Mouse (Mus musculus) gastrocnemius, adult 2 months (tissue): ENCODE data around the gene Gpr1. TPM values are rescaled to one million over a fixed set of nuclear protein-coding genes. Genes with fewer than 3 reads are reported as not detected.
"Not testable (repeated sequence)": the region's sequence is repeated elsewhere in the genome, so short reads cannot be mapped to it uniquely, and the experiment has no call there.

ENCODE experiments used
- DNase-seq: peaks from one replicate; pipeline ENCODE4 v3.0.0; 2022
- H3K27ac ChIP-seq: fragments of 200-600 bp; 2 replicates; pipeline ENCODE4 v1.8.1; 2022; ENCODE audit warnings: mild to moderate bottlenecking
- H3K4me3 ChIP-seq: fragments of 200-600 bp; 2 replicates; pipeline ENCODE4 v1.8.1; 2022; ENCODE audit warnings: mild to moderate bottlenecking, moderate library complexity
- CTCF ChIP-seq: fragments of 200-600 bp; IDR thresholded peaks from 2 replicates; pipeline ENCODE4 v1.8.1; 2022; ENCODE audit warnings: antibody characterized with exemption, mild to moderate bottlenecking, moderate library complexity
- intact Hi-C: fragments of 180-260 bp; cut with DNase I; formaldehyde crosslinking; loops from one replicate; pipeline ENCODE4 v1.15.1; 2025
- total RNA-seq, 2 experiments: library from RNA; stranded (reverse); gene quantifications; 2 replicates each; pipeline ENCODE4 v1.2.3; 2021

Gene Gpr1
- total RNA-seq, 2 experiments from 2014 or later = 0.56 to 0.64 TPM

- intact Hi-C loops = loop anchor here (2.0 to 10.0 kb wide), 3 partner anchors 55 to 212 kb away; no protein-coding TSS in a partner anchor
- H3K27ac ChIP-seq = peak overlapping the region; percentile 52
- DNase-seq = peak; percentile 41
- peak overlapping the region; percentile 17; the same call in 1 of the 2 replicates for H3K4me3 ChIP-seq
- peak; percentile 82 for TF ChIP-seq CTCF
Measured at GRCm38 (mm10) chr1:63182636-63183270, 31.6 kb downstream of the Gpr1 start.

- no peak for TF ChIP-seq CTCF
- H3K27ac ChIP-seq = peak overlapping the region; percentile 52
- intact Hi-C loops = loop anchor here (2.0 to 10.0 kb wide), 3 partner anchors 55 to 213 kb away; no protein-coding TSS in a partner anchor
- peak; percentile 90 for DNase-seq
- H3K4me3 ChIP-seq = peak overlapping the region; percentile 17; the same call in 1 of the 2 replicates
Measured at GRCm38 (mm10) chr1:63182212-63182611, 32.1 kb downstream of the Gpr1 start.

DNA sequence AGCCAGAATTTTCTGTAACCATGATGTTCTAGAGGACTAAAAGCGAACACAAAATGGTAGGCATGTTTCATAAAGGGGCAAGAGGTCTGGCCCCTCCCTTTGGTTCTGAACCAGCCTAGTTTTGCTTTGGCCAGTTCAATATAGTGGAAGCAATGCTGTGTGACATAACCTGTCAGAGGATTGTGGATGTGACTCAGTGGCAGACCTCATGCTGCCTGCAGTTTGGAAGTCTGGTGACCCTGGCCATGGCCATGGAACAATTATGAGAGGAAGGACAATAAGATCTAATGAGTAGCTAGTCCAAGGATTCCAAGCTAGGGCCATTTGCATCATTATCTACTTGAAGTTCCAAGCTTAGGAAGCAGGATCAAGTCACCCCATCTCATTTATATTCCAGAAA lies 32.9 kb downstream of the Gpr1 start:
- DNase-seq = no peak
- intact Hi-C loops = loop anchor here (5.0 to 10.0 kb wide), 2 partner anchors 56 to 213 kb away; no protein-coding TSS in a partner anchor
- no peak overlapping the region for H3K4me3 ChIP-seq
- peak overlapping the region; percentile 17; the same call in 1 of the 2 replicates for H3K27ac ChIP-seq
- no peak for TF ChIP-seq CTCF

DNA sequence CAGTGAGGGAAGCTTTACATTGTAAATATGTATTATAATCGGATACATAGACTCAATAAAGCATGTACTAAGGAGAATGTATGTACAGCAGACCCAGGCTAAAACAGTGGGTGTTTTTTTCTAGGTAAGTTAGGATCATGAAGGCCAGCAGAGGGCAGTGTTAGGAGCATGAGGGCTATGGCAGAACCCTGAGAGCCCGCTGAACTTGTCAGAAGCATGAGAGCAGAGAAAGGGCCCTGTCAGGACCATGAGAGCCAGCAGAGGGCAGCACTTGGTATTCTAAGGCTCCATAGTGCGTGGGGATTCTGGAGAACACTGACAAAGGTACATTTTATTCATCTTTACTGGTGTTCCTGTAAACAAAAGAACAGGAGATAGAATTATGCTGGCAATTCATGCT lies 33.3 kb downstream of the Gpr1 start:
- TF ChIP-seq CTCF = peak; percentile 97
- H3K4me3 ChIP-seq = no peak overlapping the region
- intact Hi-C loops = loop anchor here (5.0 to 10.0 kb wide), 2 partner anchors 56 to 214 kb away; no protein-coding TSS in a partner anchor
- DNase-seq = peak; percentile 91
- no peak overlapping the region for H3K27ac ChIP-seq

- DNase-seq, H3K27ac ChIP-seq, H3K4me3 ChIP-seq: not testable (repeated sequence)
- intact Hi-C loops = loop anchor here (5.0 to 10.0 kb wide), 2 partner anchors 57 to 214 kb away; no protein-coding TSS in a partner anchor
Measured at GRCm38 (mm10) chr1:63180575-63180974, 33.8 kb downstream of the Gpr1 start.

- no peak for DNase-seq
- no peak overlapping the region for H3K4me3 ChIP-seq
- no peak for TF ChIP-seq CTCF
- H3K27ac ChIP-seq = no peak overlapping the region
- intact Hi-C loops = loop anchor here (5.0 to 10.0 kb wide), 2 partner anchors 57 to 215 kb away; no protein-coding TSS in a partner anchor
Measured at GRCm38 (mm10) chr1:63180122-63180521, 34.2 kb downstream of the Gpr1 start.

DNA sequence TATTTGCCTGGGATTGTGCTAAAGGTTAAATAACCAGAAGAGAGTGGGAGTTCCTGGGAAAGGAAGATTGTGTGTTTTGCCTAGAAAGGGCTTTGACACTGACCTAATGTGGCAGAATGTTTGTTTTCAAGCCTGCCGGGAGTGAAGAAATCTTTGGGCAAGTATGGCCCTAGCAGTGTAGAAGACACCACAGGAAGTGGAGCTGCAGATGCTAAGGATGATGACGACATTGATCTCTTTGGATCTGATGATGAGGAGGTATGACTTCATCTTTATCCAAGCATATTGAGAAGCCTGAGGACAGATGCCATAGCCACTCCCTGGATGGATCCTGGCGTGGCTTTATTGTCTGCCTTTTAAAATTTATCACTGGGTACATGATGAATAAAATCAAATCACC lies 36.0 kb downstream of the Gpr1 start:
- Histone ChIP-seq H3K4me3 (peak overlapping the region; percentile 77; the same call in 1 of the 2 replicates), H3K27ac (no peak overlapping the region)
- intact Hi-C loops = no loop called here
- TF ChIP-seq CTCF = no peak
- no peak for DNase-seq

DNA sequence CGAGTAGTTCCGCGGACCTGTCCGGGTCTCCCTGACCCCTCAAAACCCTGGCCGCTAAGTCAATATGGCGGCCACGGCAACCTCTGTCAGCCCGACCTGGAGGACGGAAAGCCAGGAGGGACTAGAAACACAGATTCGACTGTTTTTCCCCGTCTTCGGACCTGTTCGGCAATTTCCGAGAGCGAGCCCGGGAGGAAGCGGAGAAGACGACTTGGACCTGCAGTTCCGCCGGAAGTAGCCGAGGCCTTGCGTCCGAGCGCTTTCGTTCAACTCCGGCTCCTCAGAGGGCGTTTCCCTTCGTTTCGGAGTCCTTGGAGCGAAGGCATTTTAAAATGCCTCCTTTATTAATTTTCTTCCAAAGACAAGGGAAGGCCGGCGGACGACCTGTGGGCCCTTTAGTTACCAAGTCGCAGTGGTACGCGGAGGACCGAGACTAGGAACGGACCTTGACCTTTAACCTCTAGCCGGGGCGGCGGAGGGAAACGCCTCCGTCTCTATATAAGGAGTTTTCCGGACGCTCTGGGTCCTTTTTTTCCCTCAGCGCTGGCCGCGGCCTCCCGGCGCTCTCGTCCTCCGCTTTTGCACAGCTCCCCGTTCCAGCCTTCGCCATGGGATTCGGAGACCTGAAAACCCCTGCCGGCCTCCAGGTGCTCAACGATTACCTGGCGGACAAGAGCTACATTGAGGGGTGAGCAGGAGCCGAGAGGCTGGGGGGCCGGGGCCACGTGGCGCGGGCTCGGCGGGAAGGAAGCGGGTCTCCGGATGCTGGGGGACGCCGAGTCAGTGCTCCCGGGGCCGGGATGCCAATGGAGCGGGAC lies 37.5 kb downstream of the Gpr1 start, which contains the start of the genes Eef1b2 and Ndufs1:
Eef1b2 (plus strand) TSS at position 222 of the 818 bp plus-strand sequence.
Ndufs1 (minus strand) TSS at position 230 of the 818 bp plus-strand sequence.
- H3K4me3 ChIP-seq = peak within 1 kb of the TSS; percentile 77
- intact Hi-C loops = loop anchor here (2.0 kb wide), 1 partner anchor 62 kb away; the partner anchor contains the start of gene Ino80d

DNA sequence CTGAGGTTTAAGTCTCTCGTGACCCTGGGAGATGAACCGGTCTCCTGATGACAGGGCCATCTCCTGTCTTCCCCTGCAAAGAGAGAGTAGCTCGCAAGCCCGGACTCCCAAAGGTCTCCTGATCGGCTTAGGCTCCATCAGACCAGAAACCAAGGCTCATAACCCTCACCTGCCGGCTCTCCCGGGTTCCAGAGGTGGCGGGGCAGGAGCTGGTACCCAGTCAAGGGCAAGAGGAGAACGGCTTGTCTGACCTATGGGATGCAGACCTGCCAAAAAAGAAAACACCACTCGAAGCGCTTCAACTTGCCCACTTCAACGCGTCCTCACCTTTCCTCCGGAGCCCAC lies 38.1 kb downstream of the Gpr1 start:
- H3K27ac ChIP-seq = peak overlapping the region; percentile 97
- intact Hi-C loops = loop anchor here (2.0 kb wide), 1 partner anchor 61 kb away; the partner anchor contains the start of gene Ino80d
- no peak for TF ChIP-seq CTCF
- no peak for DNase-seq
- peak overlapping the region; percentile 77 for H3K4me3 ChIP-seq

More for the DNA sequence above, 37.5 kb downstream of the Gpr1 start, which contains the start of the genes Eef1b2 and Ndufs1:
- peak within 1 kb of the TSS; percentile 97 for H3K27ac ChIP-seq
- TF ChIP-seq CTCF = no peak; the same call in 1 of the 2 replicates
- peak; percentile 98 for DNase-seq

DNA sequence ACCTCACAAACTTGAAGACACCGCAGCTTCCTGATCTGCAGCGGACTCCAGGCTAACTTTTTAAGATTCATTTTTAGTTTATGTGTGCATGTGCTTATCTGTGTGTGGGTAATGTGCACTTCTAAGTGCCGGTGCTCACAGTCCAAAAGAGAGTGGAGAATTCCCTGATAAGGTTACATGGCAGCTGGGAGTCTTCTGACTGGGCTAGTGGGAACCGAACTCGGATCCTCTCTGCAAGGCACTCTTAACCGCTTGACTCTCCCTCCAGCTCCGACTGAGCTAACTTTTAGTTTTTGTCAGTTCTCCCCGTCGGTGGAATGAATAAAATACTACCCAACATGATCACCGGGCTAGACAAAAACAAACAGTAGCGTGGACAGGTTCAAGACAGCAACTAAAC lies 38.5 kb downstream of the Gpr1 start:
- intact Hi-C loops = loop anchor here (2.0 kb wide), 1 partner anchor 61 kb away; the partner anchor contains the start of gene Ino80d
- no peak for DNase-seq
- TF ChIP-seq CTCF = no peak
- Histone ChIP-seq H3K4me3 (peak overlapping the region; percentile 77), H3K27ac (peak overlapping the region; percentile 97)

- no peak for DNase-seq
- no peak overlapping the region for H3K4me3 ChIP-seq
- intact Hi-C loops = no loop called here
- no peak for TF ChIP-seq CTCF
- H3K27ac ChIP-seq = no peak overlapping the region
Measured at GRCm38 (mm10) chr1:63168638-63169037, 45.7 kb downstream of the Gpr1 start.

- no peak for DNase-seq
- intact Hi-C loops = no loop called here
- Histone ChIP-seq H3K4me3 (no peak overlapping the region), H3K27ac (no peak overlapping the region)
- no peak for TF ChIP-seq CTCF
Measured at GRCm38 (mm10) chr1:63140231-63140630, 74.1 kb downstream of the Gpr1 start.

- DNase-seq, H3K4me3 ChIP-seq, H3K27ac ChIP-seq, intact Hi-C loops: not testable (repeated sequence)
Measured at GRCm38 (mm10) chr1:63138586-63138985, 75.8 kb downstream of the Gpr1 start.
